Mouse (Mus musculus): Measurements from ENCODE around the gene Nkx1-2.

The Nkx1-2 gene

GRCm38 (mm10) chr7:132600926-132601325 is 1.5 kb upstream of the Nkx1-2 start:
- no peak for DNase-seq

DNA sequence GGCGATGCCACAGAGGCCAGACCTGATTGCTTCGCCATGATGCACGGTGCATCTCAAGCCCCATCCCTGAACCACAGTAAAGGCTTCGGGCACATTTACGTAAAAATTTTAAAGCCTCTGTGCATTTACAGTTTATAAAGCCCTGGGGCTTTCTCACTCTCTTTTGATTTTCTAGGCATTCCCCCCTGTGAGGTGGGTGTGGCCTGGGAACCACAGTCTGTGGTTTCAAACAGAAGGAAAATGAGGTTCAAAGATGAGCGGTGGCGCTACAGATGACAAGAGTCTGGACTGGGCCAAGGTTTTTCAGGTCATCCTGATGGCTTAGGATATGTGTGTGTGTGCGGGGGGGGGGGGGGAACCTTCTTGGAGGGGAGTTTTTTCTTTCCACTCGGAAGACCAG is 589 bp upstream of the Nkx1-2 start:
- no peak for DNase-seq

GRCm38 (mm10) chr7:132597251-132598041 is 2.0 kb downstream of the Nkx1-2 start:
- DNase-seq, result peak; percentile 36

DNA sequence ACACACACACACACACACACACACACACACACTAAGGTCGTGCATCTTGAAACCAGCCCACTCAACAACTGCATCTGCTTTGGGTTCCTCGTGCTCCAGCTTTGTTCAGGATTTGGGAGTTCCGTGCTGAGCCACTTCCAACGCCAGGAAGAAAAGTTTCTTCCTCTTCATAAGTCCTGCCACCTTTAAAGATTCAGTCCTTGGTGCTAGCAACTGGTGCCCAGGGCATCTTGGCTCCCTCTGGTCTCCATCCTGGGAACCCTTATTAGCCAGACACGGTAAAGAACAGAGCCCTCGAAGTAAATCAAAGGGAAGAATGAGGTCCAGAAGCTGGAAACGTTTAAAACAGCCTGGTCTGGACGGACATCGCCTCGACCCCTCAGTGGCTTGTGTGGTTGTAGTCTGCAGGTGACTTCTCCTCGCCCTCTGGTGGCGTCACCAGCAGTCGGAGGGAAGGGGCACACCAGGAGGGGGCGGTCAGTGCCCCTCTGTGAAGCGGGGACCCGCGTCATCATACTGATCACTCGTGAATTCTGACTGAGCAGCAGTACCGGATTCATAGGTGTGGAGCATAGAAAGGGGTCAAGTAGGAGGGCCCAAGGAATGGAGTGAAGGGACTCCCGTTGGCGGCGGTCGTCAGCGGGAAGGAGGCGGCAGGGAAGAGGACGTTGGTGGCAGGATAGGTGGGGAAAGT is 2.7 kb downstream of the Nkx1-2 start:
- no peak for DNase-seq

- DNase-seq, result no peak
Observed at GRCm38 (mm10) chr7:132595787-132596186, 3.6 kb downstream of the Nkx1-2 start.

GRCm38 (mm10) chr7:132594325-132594724 is 5.1 kb downstream of the Nkx1-2 start:
- no peak for DNase-seq

DNA sequence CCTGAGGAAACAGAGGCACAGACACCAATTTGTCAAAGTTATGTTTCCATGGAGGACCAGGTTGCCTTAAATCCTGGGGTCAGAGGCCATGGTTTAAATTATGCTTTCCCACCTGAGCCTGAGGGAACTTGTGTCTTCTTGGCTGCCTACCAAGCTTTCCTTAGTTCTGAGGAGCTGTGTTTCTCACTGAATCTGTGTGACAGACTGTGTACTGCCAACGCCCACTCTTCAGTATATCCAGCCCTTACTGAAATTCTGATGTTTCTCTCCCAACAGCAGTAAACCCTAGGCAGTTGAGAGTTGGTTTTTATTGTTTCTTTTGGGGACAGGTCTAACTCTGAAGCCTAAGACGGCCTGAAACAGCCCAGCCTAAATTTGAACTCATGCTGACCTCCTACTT is 5.7 kb downstream of the Nkx1-2 start:
- no peak for DNase-seq

- DNase-seq, result no peak
Observed at GRCm38 (mm10) chr7:132589610-132590009, 9.8 kb downstream of the Nkx1-2 start.

GRCm38 (mm10) chr7:132587167-132587566 is 12.3 kb downstream of the Nkx1-2 start:
- no peak for DNase-seq

- no peak for DNase-seq
Observed at GRCm38 (mm10) chr7:132585695-132586491, 13.5 kb downstream of the Nkx1-2 start.

DNA sequence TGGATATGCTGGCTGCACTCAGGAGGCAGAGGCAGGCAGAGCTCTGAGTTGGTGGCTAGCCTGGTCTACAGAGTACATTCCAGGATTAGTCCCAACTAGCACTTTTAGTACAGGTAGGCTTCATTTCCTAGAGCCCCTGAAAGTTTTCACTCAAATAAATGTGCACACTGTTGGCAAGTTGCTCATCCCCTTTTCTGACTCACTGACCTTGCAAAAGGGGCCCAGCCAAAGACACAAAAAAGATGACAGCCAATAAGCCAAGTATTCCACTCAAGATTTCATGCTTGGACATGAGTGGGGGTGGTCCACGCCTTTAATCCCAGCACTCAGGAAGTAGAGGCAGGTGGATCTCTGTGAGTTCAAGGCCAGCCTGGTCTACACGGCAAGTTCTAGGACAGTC is 18.0 kb downstream of the Nkx1-2 start:
- no peak for DNase-seq

DNA sequence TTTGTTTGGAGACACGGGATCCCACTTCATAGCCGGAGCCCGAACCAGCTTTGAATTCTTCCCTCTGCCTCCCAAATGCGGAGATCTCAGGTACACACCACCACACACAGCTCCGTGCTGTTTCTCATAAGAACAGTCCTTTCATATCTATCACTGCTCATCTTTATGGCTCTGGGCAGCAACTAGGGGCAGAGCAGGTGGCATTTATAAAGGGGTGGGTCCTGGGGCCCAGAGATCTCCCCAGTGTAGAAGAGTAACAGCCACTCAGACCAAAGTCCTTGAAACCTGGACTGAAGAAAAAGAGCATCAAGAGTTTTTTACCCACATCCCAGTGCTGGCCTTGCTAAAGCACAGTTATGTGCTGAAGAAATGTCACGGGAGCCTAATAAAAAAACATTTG is 18.9 kb downstream of the Nkx1-2 start:
- no peak for DNase-seq

GRCm38 (mm10) chr7:132576891-132577290 is 22.5 kb downstream of the Nkx1-2 start:
- DNase-seq, result no peak

GRCm38 (mm10) chr7:132576116-132576650 is 23.3 kb downstream of the Nkx1-2 start, which contains the start of gene Oat:
Gene Oat (minus strand): TSS chr7:132576398.
- peak; percentile 96 for DNase-seq

GRCm38 (mm10) chr7:132575623-132576022 is 23.8 kb downstream of the Nkx1-2 start:
- peak; percentile 90 for DNase-seq

DNA sequence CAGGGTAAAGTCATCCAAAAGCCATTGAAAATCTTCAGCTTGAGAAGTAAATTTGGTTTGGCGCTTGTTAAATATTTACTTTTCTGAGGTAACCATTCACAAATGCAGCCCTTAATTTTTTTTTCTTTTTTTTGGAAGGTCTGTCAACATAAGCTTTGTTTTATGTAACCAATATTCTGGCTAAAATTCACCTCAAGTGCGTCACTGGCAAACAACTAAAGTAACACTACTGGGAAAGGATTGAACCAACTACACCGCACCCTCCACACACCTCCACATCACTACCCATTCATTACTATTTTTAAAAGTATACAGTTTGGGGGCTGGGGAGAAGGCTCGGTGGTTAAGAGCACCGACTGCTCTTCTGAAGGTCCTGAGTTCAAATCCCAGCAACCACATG is 24.8 kb downstream of the Nkx1-2 start:
- DNase-seq, result no peak

DNA sequence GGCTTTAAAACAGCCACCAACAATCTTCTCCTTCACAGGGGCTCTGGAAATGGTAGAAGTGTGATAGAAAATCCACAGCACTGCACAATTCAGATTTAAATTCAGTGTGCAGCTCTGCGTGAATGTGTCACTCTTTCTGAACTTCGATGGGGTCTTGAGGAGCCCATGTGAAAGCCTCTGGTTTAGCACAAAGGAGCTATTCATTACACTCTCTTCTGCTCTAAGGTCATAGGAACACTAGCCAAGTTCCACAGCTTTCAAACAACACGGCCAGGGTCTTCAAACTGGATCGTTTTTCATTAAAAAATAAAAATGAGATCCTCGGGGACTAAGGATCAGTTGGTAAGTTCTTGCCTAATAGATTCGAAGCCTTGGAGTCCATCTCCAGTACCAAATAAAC is 26.2 kb downstream of the Nkx1-2 start:
- no peak for DNase-seq

DNA sequence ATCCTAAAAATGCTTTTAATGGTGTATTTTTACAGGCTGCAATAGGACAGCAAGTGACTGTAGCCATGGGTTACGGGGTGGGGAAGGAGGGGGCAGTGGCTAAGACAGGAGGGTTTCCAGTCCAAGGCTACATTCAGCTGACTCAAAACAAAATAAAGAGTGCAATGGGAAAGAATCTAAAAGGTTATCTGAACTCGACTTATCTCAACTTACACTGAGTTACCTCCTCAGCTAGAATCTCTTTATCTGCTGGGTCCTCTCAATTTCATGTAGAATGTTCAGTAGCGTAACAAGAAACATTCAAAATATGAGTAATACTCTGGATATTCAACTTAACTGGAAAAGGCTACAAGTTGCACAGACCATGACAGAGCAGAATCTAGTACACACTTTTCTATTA is 26.7 kb downstream of the Nkx1-2 start:
- DNase-seq, result no peak

DNA sequence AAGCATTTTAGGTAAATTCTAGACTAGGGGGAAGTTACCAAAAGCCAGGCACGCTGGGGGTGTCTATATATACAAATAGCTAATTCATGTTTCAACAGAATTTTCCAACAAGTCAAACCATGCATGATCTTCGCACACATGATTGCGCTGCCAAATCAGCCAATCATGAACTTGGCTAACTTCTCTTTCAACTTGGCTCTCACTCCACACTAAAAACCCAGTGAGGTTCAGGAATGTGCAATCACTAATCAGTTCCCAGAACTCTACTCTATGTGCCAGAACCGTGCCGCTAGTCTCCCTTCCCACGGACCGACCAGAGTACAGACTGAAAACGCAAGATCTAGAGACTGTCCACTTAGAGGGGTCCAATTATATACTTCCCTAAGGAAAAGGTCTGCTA is 28.0 kb downstream of the Nkx1-2 start:
- DNase-seq, result peak; percentile 22

DNA sequence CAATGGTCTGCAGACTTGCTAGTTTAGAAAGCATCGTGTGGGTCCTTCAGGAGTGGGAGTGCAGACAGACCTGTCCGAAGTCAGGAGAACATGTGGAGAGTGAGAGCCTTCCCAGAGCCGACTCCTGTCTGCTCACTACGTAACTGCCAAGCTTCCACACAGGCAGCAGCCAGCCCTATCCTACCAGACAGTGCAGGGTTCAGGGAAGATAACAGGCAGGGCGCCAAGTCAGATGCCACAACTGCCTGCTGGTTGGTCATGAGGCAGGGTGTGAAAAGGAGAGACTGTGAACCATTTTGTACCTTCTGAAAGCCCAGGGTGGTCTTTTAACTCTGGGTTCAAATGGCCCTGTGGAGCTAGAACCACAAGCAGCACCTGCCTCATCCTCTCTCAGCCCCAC is 29.4 kb downstream of the Nkx1-2 start:
- DNase-seq, result peak; percentile 69

DNA sequence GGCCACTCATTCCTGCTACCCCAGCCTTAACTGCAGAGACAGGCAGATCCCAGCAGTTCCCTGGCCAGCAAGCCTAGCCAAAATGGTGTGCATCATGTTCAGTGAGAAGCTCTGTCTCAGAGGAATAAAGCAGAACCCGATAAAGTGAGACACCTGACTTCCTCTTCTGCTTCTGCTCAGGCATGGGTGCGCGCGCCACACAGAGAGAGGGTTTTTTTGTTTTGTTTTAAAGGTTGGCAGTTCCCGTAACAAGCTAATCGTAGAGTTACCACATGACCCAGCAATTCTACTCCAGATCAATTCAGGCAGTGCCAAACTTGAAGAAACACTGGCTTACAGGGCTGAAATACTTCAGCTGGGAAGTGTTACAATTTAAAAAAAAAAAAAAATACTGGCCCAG is 30.6 kb downstream of the Nkx1-2 start:
- DNase-seq, result no peak

- DNase-seq, result peak; percentile 56
Observed at GRCm38 (mm10) chr7:132565831-132566230, 33.6 kb downstream of the Nkx1-2 start.

DNA sequence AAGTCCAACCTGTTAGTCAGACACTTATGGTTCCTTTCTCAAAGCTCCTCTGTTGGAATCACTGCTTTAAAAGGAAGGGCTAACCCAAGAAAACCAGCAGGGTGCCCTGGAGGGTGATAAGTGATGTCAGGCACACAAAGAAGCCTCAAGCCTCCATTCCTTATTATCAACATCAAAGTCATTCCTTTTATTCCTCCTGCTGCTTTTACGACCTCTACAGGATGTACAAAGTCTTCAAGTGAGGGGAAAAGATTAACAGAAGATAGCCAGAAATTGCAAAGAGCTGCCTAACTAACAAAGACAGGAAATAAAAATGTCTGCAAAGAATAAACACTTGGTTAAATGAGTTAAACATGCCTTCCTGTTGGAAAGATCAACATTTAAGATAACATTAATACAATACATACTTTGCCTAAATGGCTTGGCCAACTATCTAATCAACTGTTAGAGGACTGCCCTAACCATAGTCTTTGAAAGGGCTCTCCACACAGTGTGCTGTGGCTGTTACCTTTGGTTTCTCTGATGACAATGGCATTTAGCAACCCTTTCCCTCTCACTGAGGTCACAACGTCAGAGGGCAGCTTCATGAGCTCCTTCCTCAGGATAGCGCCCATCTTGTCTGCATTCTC is 40.2 kb downstream of the Nkx1-2 start:
- DNase-seq, result no peak

Data from kidney, postnatal 10 days (tissue).